Mouse (Mus musculus): Measurements from ENCODE around the gene Psmb5. TPM values are rescaled to one million over a fixed set of nuclear protein-coding genes. Genes with fewer than 3 reads are reported as not detected.

The Psmb5 gene
- polyA plus RNA-seq, 1 experiment: 87.4 TPM

GRCm38 (mm10) chr14:54569451-54570392 is 48.1 kb downstream of the Psmb5 start:
- no peak for TF ChIP-seq POLR2A (IDR thresholded peaks at IDR 0.05; ENCODE audit: control insufficient read depth, low read depth, low read length)
- no peak for TF ChIP-seq CTCF (IDR thresholded peaks at IDR 0.05; ENCODE audit: control insufficient read depth, insufficient read depth, insufficient replicate concordance, low read depth, low read length)
- H3K4me3 ChIP-seq (ENCODE audit: control insufficient read depth, low read depth, low read length): no peak overlapping the region
- peak overlapping the region; percentile 17; the same call in 1 of the 2 replicates for H3K27ac ChIP-seq (ENCODE audit: control insufficient read depth, insufficient read depth, low read depth, low read length)
- H3K27me3 ChIP-seq (ENCODE audit: control insufficient read depth, insufficient read depth, low read length): no peaks in the 10 kb centered on the region
- peaks cover 15% of the 10 kb centered on the region for H3K4me1 ChIP-seq (ENCODE audit: control insufficient read depth, insufficient read depth, low read length)
- no peaks in the 10 kb centered on the region for H3K36me3 ChIP-seq (ENCODE audit: control insufficient read depth, insufficient read depth, low read length)

GRCm38 (mm10) chr14:54568694-54569414 is 49.0 kb downstream of the Psmb5 start:
- TF ChIP-seq POLR2A (IDR thresholded peaks at IDR 0.05; ENCODE audit: control insufficient read depth, low read depth, low read length): no peak
- peak; percentile 50; the same call in 1 of the 2 replicates for TF ChIP-seq CTCF (IDR thresholded peaks at IDR 0.05; ENCODE audit: control insufficient read depth, insufficient read depth, insufficient replicate concordance, low read depth, low read length)
- no peak overlapping the region for H3K27ac ChIP-seq (ENCODE audit: control insufficient read depth, insufficient read depth, low read depth, low read length)
- no peak overlapping the region for H3K4me3 ChIP-seq (ENCODE audit: control insufficient read depth, low read depth, low read length)
- no peaks in the 10 kb centered on the region for H3K27me3 ChIP-seq (ENCODE audit: control insufficient read depth, insufficient read depth, low read length)
- H3K36me3 ChIP-seq (ENCODE audit: control insufficient read depth, insufficient read depth, low read length): no peaks in the 10 kb centered on the region
- peaks cover 7% of the 10 kb centered on the region for H3K4me1 ChIP-seq (ENCODE audit: control insufficient read depth, insufficient read depth, low read length)

Other genes with a start within 250 kb of the Psmb5 start
- gene Slc7a7, start 200.2 kb downstream of the Psmb5 start, polyA plus RNA-seq (2012; rRNA removed): 17.7 and 19.5 TPM in 2 replicates
- gene Mrpl52, start 191.1 kb downstream of the Psmb5 start, polyA plus RNA-seq (2012; rRNA removed): 85.4 and 140 TPM in 2 replicates
- 16.8 and 17.4 TPM in 2 replicates for gene Mmp14, start 186.4 kb downstream of the Psmb5 start, polyA plus RNA-seq (2012; rRNA removed)
- 13.8 and 15.6 TPM in 2 replicates for gene Lrp10, start 153.9 kb downstream of the Psmb5 start, polyA plus RNA-seq (2012; rRNA removed)
- 0.25 and 0.28 TPM in 2 replicates for gene Rem2, start 141.9 kb downstream of the Psmb5 start, polyA plus RNA-seq (2012; rRNA removed)
- gene Prmt5, start 100.5 kb downstream of the Psmb5 start, polyA plus RNA-seq (2012; rRNA removed): 17.5 and 19.0 TPM in 2 replicates
- 107 and 125 TPM in 2 replicates for gene Haus4, start 63.4 kb downstream of the Psmb5 start, polyA plus RNA-seq (2012; rRNA removed)
- 10.0 and 12.5 TPM in 2 replicates for gene Ajuba, start 40.5 kb downstream of the Psmb5 start, polyA plus RNA-seq (2012; rRNA removed)
- 2.1 and 3.5 TPM in 2 replicates for gene 4931414P19Rik, start 12.0 kb downstream of the Psmb5 start, polyA plus RNA-seq (2012; rRNA removed)
- gene Psmb11, start 3.4 kb upstream of the Psmb5 start, polyA plus RNA-seq (2012; rRNA removed): 0.04 and 0.38 TPM in 2 replicates
- gene Gm17606, start 22.9 kb upstream of the Psmb5 start, polyA plus RNA-seq (2012; rRNA removed): not detected in 2 replicates
- 9.9 and 10.2 TPM in 2 replicates for gene Cdh24, start 23.3 kb upstream of the Psmb5 start, polyA plus RNA-seq (2012; rRNA removed)
- 38.6 and 47.0 TPM in 2 replicates for gene 1700123O20Rik, start 68.2 kb upstream of the Psmb5 start, polyA plus RNA-seq (2012; rRNA removed)
- 117 and 121 TPM in 2 replicates for gene Acin1, start 68.9 kb upstream of the Psmb5 start, polyA plus RNA-seq (2012; rRNA removed)
- 0.22 and 0.32 TPM in 2 replicates for gene Gm29776, start 80.8 kb upstream of the Psmb5 start, polyA plus RNA-seq (2012; rRNA removed)
- 0.22 and 0.32 TPM in 2 replicates for gene Cebpe, start 94.2 kb upstream of the Psmb5 start, polyA plus RNA-seq (2012; rRNA removed)
- 18.8 and 27.5 TPM in 2 replicates for gene Slc7a8, start 163.9 kb upstream of the Psmb5 start, polyA plus RNA-seq (2012; rRNA removed)
- 9.1 and 9.5 TPM in 2 replicates for gene Rnf212b, start 196.1 kb upstream of the Psmb5 start, polyA plus RNA-seq (2012; rRNA removed)

Data from testis, adult 2 months (tissue).